Mouse (Mus musculus) heart, postnatal 14 days (tissue): ENCODE results near the gene F10. TPM values are rescaled to one million over a fixed set of nuclear protein-coding genes. Genes with fewer than 3 reads are reported as not detected.
"Not testable (repeated sequence)": the region's sequence is repeated elsewhere in the genome, so short reads cannot be mapped to it uniquely, and the experiment has no call there.

Experiments
- DNase-seq, 2 experiments: peaks; one replicate each; pipeline ENCODE4 v3.0.0; 2021 to 2022
- intact Hi-C: fragments of 180-260 bp; cut with DNase I; formaldehyde crosslinking; loops from one replicate; pipeline ENCODE4 v1.15.1; 2025
- total RNA-seq, 2 experiments: library from RNA; stranded (reverse); gene quantifications; 2 replicates each; pipeline ENCODE4 v1.2.3; 2021

Gene F10
- total RNA-seq, 2 experiments from 2014 or later, result 0.67 to 0.71 TPM

DNA sequence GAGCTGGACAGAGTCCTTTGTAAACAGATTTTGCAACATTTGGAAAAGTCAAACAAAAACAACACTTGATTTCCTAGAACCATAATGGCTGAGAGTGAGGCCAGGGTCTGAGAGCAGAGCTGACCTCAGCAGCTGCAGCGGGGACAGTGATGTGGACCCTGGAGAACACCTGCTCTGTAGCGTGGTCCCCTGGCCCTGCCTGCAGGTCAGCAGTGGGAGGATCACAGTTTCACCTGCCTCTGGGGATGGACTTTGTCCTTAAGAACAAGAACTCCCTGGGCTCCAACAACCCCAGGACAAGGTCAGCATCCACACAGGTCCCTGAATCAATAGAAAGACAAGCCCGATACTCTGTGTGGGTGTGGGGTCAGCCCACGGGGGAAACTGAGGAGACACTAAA lies 20.2 kb downstream of the F10 start:
- intact Hi-C loops, result no loop called here
- no peak for DNase-seq

DNA sequence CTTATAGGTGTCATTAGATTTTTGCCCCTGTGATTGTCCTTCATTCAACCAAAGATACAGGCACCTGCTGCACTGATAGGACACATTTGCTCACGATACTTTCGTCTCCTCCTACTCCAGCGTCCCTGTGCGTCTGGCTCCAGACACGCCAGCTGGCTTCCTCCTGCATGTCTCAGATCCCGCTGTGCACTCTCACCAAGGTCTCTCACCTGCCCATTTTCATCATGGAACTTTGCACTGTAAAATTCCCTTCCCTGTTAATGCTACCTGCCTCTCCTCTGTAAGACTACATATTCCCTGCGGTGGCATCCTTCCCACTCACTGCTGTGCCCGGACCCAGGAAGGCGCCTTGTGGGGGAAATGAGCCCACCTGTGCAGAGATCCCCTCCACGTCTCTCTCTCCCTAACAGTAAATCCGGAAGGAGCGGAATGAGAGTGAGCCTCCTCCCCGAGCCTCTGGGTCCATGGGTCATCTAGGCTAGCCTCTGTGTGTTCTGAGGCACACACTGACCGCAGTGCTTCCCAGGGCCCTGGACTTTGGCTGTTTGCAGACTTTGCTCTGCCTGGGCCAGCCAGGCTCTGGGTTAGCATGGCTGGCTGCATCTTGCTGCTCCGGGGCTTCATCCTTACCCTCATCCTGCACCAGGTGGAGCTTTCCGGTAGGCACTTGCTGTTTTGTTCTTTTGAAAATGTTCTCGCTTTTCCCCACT lies 23.5 kb downstream of the F10 start, which contains the start of gene Proz:
Proz (plus strand) TSS at position 474 of the 710 bp plus-strand sequence.
- no peak for DNase-seq
- intact Hi-C loops, result no loop called here

DNA sequence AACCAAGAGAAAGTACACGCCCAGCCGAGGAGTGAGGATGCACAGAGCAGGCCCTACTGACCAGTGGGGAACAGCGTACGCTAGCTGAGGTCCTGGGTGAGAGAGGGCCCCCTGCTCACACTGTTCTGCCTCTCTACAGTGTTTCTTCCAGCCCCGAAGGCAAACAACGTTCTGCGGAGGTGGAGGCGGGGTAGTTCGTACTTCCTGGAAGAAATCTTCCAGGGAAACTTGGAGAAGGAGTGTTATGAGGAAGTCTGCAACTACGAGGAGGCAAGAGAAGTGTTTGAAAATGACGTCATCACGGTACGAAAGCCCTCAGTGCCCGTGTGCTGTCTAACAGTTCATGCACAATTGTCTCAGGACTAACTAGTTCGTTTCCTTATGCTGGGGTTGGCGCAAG lies 26.0 kb downstream of the F10 start:
- intact Hi-C loops, result no loop called here
- DNase-seq, result no peak

DNA sequence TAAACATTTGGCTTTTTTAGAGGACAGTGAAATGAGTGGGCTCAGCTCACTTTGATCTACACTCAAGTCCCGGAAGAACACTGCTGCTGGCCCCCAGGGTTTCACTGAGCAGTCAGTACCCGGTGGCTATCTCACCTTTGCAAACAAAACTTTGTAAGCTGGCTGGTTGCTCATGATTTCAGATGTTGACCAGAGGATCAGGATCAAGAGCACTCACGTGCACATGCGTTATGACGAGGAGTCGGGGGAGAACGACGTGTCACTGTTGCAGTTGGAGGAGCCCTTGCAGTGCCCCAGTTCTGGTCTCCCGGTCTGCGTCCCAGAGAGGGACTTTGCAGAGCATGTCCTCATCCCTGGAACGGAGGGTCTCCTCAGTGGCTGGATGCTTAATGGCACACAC lies 36.1 kb downstream of the F10 start:
- no peak for DNase-seq
- intact Hi-C loops, result no loop called here

DNA sequence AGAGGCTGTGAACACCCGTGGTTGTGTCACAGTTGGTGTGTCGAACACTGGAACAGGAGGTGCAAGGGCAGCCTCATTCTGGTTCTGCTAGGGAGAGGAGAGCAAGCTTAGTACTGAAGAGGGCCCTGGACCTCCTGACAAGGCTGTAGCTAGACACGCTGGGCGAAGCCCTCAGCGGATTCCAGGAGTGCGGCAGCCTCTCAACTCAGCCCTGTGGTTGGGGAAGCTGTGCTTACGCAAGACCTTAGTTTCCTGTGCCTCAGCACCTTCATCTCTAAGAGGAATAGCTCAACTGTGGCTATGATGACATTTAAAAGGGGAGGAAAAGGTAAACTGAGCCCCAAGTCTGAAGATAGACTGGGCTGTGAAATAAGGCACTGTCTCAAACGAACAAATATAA lies 37.9 kb downstream of the F10 start:
- intact Hi-C loops, result no loop called here
- no peak for DNase-seq

DNA sequence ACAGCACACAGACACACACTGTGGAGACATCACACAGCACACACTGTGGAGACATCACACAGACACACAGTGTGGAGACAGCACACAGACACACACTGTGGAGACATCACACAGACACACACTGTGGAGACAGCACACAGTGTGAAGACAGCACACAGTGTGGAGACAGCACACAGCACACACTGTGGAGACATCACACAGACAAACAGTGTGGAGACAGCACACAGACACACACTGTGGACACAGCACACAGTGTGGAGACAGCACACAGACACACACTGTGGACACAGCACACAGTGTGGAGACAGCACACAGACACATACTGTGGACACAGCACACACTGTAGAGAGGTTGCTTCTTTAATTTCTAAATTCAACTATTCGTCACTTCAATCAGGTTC lies 38.5 kb downstream of the F10 start:
- intact Hi-C loops, DNase-seq: not testable (repeated sequence)

DNA sequence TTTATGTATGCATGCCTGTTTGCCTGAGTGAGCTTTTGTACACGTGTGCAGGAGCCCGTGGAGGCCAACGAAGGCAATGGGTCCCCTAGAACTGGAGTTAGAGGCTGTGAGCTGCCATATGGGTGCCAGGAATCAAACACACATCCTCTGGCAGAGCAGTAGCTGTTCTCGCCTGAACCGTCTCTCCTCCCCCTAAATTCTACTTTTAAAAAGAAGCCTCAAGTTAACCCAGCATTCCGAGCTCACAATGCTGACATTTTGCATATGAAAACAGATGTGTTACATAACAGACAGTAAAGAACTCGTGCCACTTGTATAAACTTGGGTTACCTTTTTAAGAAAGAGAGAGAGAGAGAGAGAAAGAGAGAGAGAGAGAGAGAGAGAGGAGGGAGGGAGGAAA lies 40.4 kb downstream of the F10 start:
- intact Hi-C loops, result no loop called here
- DNase-seq, result no peak

DNA sequence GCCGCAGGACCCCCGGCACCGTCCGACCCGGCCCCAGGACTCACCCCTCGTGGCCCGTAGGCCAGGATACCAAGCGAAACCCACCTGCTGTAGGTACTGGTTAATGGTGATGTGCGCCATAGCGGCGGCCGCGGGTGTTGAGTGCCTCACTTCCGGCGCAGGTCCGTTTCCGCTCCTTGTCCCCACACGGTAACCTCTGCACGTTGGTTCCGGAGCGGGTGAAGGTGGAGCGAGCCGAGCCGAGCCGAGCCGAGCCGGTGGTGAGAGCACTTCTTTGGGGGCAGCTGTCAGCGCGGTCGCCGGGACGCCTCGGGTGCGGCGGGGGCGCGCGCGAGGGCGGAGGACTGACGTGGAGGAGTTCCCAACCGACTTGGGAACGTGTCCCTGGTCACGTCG lies 67.6 kb downstream of the F10 start:
- DNase-seq, result peak; percentile 92 to 95
- intact Hi-C loops, result loop anchor here (2.0 to 5.0 kb wide), 2 partner anchors 58 to 208 kb away; no protein-coding TSS in a partner anchor

DNA sequence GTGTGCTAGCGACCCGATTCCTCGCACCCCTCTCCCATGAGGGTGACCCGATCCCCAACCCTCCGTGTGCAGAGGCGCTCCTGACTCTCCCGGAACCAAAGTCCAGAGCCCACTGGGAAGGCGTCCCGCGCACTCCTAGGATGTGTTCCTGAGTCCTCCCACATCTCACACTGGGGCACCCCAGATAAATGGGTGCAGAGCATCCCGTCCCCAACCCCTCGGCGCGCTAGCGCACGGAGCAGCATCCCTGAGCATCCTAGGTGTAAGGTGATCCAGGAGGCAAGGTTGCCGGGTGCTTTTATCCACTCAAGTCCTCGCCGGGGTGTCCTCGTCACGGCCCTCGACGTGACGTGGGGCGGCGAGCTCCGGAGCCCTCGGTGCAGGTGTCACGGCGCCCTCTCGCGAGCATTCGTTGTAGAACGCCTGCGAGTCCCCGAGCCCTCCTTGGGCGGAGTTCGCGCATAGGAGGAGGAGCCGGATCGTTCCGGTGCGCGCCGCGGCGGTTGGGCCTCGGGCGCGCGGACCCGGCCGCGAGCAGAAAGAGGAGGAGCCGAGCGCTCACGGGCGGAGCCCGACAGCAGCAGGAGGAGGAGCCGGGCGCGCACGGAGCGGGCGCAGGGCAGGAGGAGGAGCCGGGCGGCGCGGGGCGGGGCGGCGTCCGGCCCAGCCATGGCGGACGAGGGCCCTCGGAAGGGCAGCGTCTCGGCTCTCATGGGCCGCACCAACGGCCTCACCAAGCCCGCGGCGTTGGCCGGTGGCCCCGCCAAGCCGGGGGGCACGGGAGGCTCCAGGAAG lies 68.2 kb downstream of the F10 start, which contains the start of the genes Pcid2 and Cul4a:
Pcid2 (minus strand) TSS at position 373 of the 795 bp plus-strand sequence.
Cul4a (plus strand) TSS at position 535 of the 795 bp plus-strand sequence.
- intact Hi-C loops, result loop anchor here (2.0 to 5.0 kb wide), 2 partner anchors 57 to 208 kb away; no protein-coding TSS in a partner anchor
- peak; percentile 97 to 98 for DNase-seq

DNA sequence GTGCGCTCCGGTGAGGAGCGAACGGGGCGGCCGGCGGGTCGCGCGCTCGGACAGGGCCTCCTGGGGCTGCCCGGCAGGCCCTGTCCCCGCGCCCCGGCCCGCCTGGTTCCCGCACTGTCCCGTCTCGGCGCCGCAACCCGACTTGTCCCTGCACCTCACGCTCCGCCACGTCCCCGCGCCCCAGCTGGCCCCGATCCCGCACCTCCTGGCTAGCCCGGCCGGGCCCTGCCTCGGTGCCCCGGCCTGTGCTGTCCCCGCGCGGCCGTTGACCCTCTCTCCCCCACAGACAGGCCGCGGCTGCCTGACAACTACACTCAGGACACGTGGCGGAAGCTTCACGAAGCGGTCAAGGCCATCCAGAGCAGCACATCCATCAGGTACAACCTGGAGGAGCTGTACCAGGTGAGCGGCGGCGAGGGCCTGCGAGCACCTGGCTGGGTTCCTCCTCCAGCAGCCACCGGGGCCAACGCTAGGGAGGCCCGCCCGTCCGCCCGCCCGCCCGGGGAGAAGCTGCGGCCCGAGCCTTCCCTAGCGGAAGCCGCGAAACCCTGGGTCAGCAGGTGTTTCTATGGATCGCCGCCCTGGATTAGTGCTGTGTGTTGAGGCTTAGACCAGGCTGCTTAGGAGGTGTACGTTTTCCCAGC lies 68.9 kb downstream of the F10 start:
- DNase-seq, result peak in 1 of 2 experiments; percentile 64
- intact Hi-C loops, result loop anchor here (2.0 to 5.0 kb wide), 2 partner anchors 56 to 209 kb away; no protein-coding TSS in a partner anchor

Other genes starting within 250 kb of the F10 start
- gene Mcf2l, start 163.5 kb upstream of the F10 start, total RNA-seq, result 100 to 1,000 TPM; 104 to 109 TPM
- under 1 TPM; 0.15 to 0.19 TPM for gene F7, start 11.3 kb upstream of the F10 start, total RNA-seq
- gene Proz, start 23.6 kb downstream of the F10 start, total RNA-seq, result not detected
- gene Pcid2, start 68.2 kb downstream of the F10 start, total RNA-seq, result 10 to 100 TPM in 1 of 2 experiments, 1 to 10 TPM in 1; 8.8 to 10.7 TPM
- gene Cul4a, start 68.3 kb downstream of the F10 start, total RNA-seq, result 10 to 100 TPM; 78.0 to 78.3 TPM
- 100 to 1,000 TPM; 328 to 332 TPM for gene Lamp1, start 121.9 kb downstream of the F10 start, total RNA-seq
- 1 to 10 TPM; 2.8 to 2.9 TPM for gene Grtp1, start 163.3 kb downstream of the F10 start, total RNA-seq
- 100 to 1,000 TPM; 380 to 433 TPM for gene Adprhl1, start 216.9 kb downstream of the F10 start, total RNA-seq